Mouse (Mus musculus) liver, embryonic 14.5 days (tissue): ENCODE results near the gene Hint1. TPM values are rescaled to one million over a fixed set of nuclear protein-coding genes. Genes with fewer than 3 reads are reported as not detected.
A peak's percentile ranks its signal among the peaks of the same experiment; 100 is the strongest.

Experiments
- ATAC-seq: fragments of 200-750 bp; cut with Nextera tagmentation; 2 replicates; pipeline ENCODE4 v1.8.0; 2017; ENCODE audit warnings: moderate number of reproducible peaks, mild to moderate bottlenecking, moderate library complexity; ENCODE audit not compliant: insufficient read depth
- DNase-seq, 3 experiments: peaks; one replicate each; pipeline ENCODE4 v3.0.0-alpha.2; 2012 to 2013; ENCODE audit warnings: low read depth in 3 of 3, low spot score in 3 of 3
- H3K27ac ChIP-seq: fragments of 300-500 bp; sonication (generic); 2 replicates; pipeline ENCODE4 v1.5.1; 2014; ENCODE audit warnings: moderate library complexity, mild to moderate bottlenecking, control low read depth, inconsistent platforms
- H3K27me3 ChIP-seq: fragments of 300-500 bp; sonication (generic); 2 replicates; pipeline ENCODE4 v1.6.1; 2014; ENCODE audit warnings: mild to moderate bottlenecking, low read length, moderate library complexity; ENCODE audit not compliant: control insufficient read depth, insufficient read depth
- H3K36me3 ChIP-seq: fragments of 300-500 bp; sonication (generic); replicated peaks from 2 replicates; pipeline ENCODE4 v1.6.1; 2014; ENCODE audit warnings: low read depth; ENCODE audit not compliant: control insufficient read depth, insufficient read depth
- H3K4me1 ChIP-seq, 2 experiments: fragments of 200-500 bp in 1 of 2; fragments of 300-500 bp in 1 of 2; sonication (generic) in 1 of 2; replicated peaks; 2 replicates each; pipeline ENCODE4 v1.6.1; 2012 to 2014; ENCODE audit warnings: antibody characterized with exemption in 1 of 2, inconsistent platforms in 1 of 2, low read length in 1 of 2; ENCODE audit not compliant: control insufficient read depth in 2 of 2, insufficient read depth in 2 of 2
- H3K4me2 ChIP-seq: fragments of 300-500 bp; sonication (generic); 2 replicates; pipeline ENCODE4 v1.6.1; 2014; ENCODE audit warnings: low read depth, mild to moderate bottlenecking, control low read depth, moderate library complexity
- H3K4me3 ChIP-seq, 2 experiments: fragments of 200-500 bp in 1 of 2; fragments of 300-500 bp in 1 of 2; sonication (generic) in 1 of 2; 2 replicates each; pipeline ENCODE4 v1.5.1; 2012 to 2014; ENCODE audit warnings: low read depth in 2 of 2, low read length in 2 of 2, mild to moderate bottlenecking in 2 of 2, control low read depth in 1 of 2, inconsistent platforms in 1 of 2, moderate library complexity in 1 of 2; ENCODE audit not compliant: insufficient read depth in 1 of 2
- H3K9ac ChIP-seq: fragments of 300-500 bp; sonication (generic); replicated peaks from 2 replicates; pipeline ENCODE4 v1.6.1; 2014; ENCODE audit warnings: mild to moderate bottlenecking, control low read depth, moderate library complexity
- H3K9me3 ChIP-seq: fragments of 300-500 bp; sonication (generic); 2 replicates; pipeline ENCODE4 v1.6.1; 2016; ENCODE audit warnings: low read length, mixed read lengths; ENCODE audit not compliant: control insufficient read depth
- CTCF ChIP-seq: IDR thresholded peaks from 2 replicates; pipeline ENCODE4 v1.5.1; 2016; ENCODE audit warnings: antibody characterized with exemption, low read depth, control low read depth
- EP300 ChIP-seq: IDR thresholded peaks from 2 replicates; pipeline ENCODE4 v1.6.1; 2016; ENCODE audit warnings: antibody characterized with exemption, low read depth
- WGBS: fragments of 180-500 bp; shearing (Covaris S2); extraction: QIAGEN DNeasy Blood & Tissue Kit; methylation state at CpG from one replicate; pipeline ENCODE4 v1.1.7; 2014; ENCODE audit not compliant: insufficient replicate concordance; 5-methylcytosine and 5-hydroxymethylcytosine counted together
- polyA plus RNA-seq, 2 experiments: library from polyadenylated mRNA; depleted of rRNA in 1 of 2; stranded (reverse) in 1 of 2; unstranded in 1 of 2; fragments of >200 nt; fragmentation: Nextera tagmentation in 1 of 2; extraction: Ambion mirVana in 1 of 2; gene quantifications; 2 replicates each; pipeline versions ENCODE4 v1.2.1 to v1.2.3; 2012 to 2014

Hint1 gene
- polyA plus RNA-seq, 2 experiments = 330 to 509 TPM

DNA sequence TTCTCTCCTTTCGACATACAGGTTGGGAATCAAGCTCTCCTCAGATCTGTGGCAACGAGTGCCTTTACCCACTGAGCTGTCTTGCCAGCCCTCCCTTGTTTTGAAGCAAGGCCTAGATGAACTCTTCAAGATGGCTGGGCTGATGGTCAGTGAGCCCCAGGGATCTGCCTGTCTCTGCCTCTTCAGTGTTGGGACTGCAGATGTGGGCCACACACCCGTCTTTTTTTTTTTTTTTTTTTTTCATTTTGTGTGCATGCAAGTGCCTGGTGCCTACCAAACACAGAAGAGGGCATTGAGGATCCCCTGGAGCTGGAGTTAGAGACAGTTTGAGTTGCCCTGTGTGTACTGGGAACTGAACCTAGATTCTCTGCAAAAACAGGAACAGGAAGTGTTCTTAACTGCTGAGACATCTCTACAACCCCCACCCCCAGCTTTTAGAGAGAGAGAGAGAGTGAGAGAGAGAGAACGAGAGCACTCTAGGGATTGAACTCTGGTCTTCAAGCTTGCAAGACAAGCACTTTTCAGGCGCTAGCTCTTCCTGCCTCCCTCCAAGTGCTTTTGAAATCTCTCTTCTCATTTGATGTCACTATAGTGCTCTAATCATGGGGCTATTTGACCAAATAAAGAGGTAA is 18.1 kb downstream of the Hint1 start:
- TF ChIP-seq CTCF = no peak
- no peak for TF ChIP-seq EP300
- H3K4me3 ChIP-seq = no peak overlapping the region
- DNase-seq (no peak), ATAC-seq (no peak)
- H3K4me1 ChIP-seq = peaks cover 0 to 16% of the 10 kb centered on the region in 2 experiments; a peak in 2 of 4 replicates
- no peaks in the 10 kb centered on the region for H3K9me3 ChIP-seq
- H3K9ac ChIP-seq = no peak overlapping the region
- H3K36me3 ChIP-seq = no peaks in the 10 kb centered on the region
- H3K27me3 ChIP-seq = no peaks in the 10 kb centered on the region
- H3K27ac ChIP-seq = 0 out of 2 replicates have a peak overlapping the region, but pooled peaks have one; percentile 25
- no peak overlapping the region for H3K4me2 ChIP-seq
- WGBS = 39% methylated on average over 5 of the region's 5 CpGs

DNA sequence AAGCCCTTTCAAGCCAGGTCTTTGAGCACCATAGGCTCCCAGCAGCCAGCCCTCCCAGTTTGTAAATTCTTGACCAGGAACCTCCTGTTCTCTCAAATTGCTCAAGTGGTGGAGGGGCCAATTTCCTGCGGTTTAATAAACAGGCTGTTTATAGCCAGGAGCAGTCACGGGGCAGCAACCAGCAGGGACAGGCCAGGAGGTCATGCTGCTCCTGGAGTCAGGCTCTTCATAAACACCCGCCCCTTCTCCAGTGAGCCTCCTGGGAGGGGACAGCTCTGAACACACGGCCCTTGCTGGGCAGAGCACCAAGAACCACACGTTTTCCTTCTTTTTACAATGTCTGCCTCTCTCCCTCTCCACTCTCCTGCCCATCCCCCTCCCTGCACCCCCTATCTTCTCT is 18.8 kb downstream of the Hint1 start:
- no peaks in the 10 kb centered on the region for H3K27me3 ChIP-seq
- H3K9me3 ChIP-seq = no peaks in the 10 kb centered on the region
- WGBS = 14% methylated on average over 5 of the region's 5 CpGs
- ATAC-seq (peak; percentile 43; the same call in 1 of the 2 replicates), DNase-seq (no peak)
- no peak overlapping the region for H3K4me2 ChIP-seq
- H3K36me3 ChIP-seq = no peaks in the 10 kb centered on the region
- peaks cover 0 to 15% of the 10 kb centered on the region in 2 experiments; a peak in 2 of 4 replicates for H3K4me1 ChIP-seq
- no peak overlapping the region for H3K9ac ChIP-seq
- 0 out of 2 replicates have a peak overlapping the region, but pooled peaks have one; percentile 25 for H3K27ac ChIP-seq
- no peak overlapping the region for H3K4me3 ChIP-seq
- no peak for TF ChIP-seq CTCF
- TF ChIP-seq EP300 = no peak

DNA sequence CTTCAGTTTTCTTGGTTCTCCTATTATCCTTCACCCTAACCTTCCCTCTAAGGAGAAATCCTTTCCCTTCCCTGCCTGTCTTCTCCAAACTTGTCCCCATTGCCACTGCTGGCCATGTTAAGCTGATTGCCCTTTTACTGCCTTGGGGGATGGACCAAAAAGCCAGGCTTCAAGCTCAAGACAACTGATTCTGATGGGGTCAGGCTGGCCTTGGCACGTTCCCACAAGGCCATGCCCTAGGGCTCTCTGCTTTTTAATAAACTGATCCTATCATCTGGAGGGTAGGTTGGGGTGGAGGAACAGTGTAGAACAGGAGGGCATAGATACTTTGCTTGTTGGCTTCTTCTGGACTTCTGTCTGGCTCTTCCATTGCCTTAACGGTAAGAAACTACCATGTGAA is 19.2 kb downstream of the Hint1 start:
- TF ChIP-seq CTCF (no peak), EP300 (no peak)
- Histone ChIP-seq H3K27ac (no peak overlapping the region), H3K4me2 (no peak overlapping the region), H3K9ac (no peak overlapping the region), H3K27me3 (no peaks in the 10 kb centered on the region), H3K4me1 (peaks cover 0 to 12% of the 10 kb centered on the region in 2 experiments; a peak in 1 of 4 replicates), H3K4me3 (no peak overlapping the region), H3K36me3 (no peaks in the 10 kb centered on the region), H3K9me3 (no peaks in the 10 kb centered on the region)
- WGBS = 62% methylated on average over 2 of the region's 2 CpGs
- ATAC-seq = no peak
- DNase-seq = no peak

DNA sequence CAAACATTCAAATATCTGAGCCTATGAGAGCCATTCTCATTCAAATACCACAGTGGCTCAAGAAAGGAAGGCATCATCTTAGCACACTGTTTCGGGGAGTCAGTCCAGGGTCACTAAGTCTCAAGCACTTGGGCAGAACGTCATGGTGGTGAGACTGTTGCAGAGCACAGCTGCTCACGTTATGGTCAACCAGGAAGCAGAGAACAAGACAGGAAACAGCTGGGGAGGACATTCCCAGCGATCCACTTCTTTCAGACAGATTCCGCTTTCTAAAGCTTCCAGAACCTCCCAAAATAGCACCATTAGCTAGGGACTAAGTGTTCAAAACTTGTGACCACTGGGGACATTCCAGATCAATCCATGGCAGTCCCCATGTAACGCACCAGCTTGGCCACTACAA is 21.7 kb downstream of the Hint1 start:
- H3K9me3 ChIP-seq = no peaks in the 10 kb centered on the region
- no peaks in the 10 kb centered on the region for H3K36me3 ChIP-seq
- H3K4me1 ChIP-seq = peaks cover 0 to 4% of the 10 kb centered on the region in 2 experiments; a peak in 1 of 4 replicates
- H3K27me3 ChIP-seq = no peaks in the 10 kb centered on the region
- no peak for TF ChIP-seq CTCF
- no peak for TF ChIP-seq EP300
- H3K4me2 ChIP-seq = no peak overlapping the region
- ATAC-seq (no peak), DNase-seq (no peak)
- no peak overlapping the region for H3K4me3 ChIP-seq
- no peak overlapping the region for H3K9ac ChIP-seq
- 51% methylated on average over 6 of the region's 6 CpGs for WGBS
- H3K27ac ChIP-seq = no peak overlapping the region

DNA sequence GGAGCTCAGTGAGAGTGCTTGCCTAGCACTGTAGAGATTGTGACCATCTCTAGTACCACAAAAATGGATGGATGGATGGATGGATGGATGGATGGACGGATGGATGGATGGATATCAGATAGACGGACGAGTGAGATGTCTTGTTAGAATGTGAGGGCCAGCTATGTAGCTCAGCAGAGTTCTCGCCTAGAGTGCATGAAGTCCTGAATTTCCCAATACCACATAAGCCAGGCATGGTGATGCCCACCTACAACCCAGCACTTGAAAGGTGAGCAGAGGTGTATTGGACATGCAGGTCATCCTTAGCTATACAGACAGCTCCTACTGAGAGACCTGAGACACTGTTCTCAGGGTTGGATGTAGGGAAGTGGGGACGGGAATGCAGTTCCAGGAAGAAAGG is 25.2 kb downstream of the Hint1 start:
- WGBS = 63% methylated on average over 5 of the region's 5 CpGs
- H3K9ac ChIP-seq = no peak overlapping the region
- H3K9me3 ChIP-seq = no peaks in the 10 kb centered on the region
- H3K27ac ChIP-seq = no peak overlapping the region
- no peak overlapping the region for H3K4me2 ChIP-seq
- TF ChIP-seq EP300 (no peak), CTCF (no peak)
- H3K27me3 ChIP-seq = no peaks in the 10 kb centered on the region
- ATAC-seq = no peak
- no peak for DNase-seq
- H3K4me1 ChIP-seq = no peaks in the 10 kb centered on the region; a peak in 1 of 4 replicates
- no peak overlapping the region for H3K4me3 ChIP-seq
- H3K36me3 ChIP-seq = no peaks in the 10 kb centered on the region
